Mouse (Mus musculus): Measurements from ENCODE around the gene Ewsr1. TPM values are rescaled to one million over a fixed set of nuclear protein-coding genes. Genes with fewer than 3 reads are reported as not detected.
"Not testable (repeated sequence)": the region's sequence is repeated elsewhere in the genome, so short reads cannot be mapped to it uniquely, and the experiment has no call there.

Gene Ewsr1
- total RNA-seq, 2 experiments from 2014 or later, result 540 to 724 TPM

DNA sequence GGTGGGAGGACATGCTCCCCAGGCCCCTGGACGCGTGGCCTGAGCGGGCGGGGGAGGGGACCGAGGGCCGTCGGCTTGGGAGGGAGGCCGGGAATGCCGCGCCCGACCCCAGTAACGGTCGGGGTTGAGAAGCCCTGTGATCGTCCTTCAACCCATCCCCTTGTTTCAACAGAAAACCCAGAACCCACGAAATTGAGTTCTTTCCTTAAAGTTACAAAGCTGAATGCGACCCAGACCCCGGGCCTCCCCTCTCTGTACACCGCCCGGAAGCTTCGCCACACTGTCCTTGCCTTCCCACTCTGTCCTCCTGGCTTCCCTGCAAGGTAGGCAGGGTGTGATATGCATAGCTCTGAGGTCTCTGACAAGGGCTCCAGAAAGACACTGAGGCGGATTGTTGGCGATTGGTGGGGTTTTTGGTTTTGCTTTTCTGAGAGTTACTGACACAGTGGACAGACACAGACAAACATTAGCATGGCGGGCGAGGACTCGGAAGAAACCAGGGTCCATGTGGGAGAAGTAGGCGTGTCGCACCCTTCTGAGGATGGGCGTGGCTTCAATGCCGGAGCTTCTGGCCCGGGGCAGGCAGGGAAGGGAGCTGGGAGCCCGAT lies 614 bp upstream of the Ewsr1 start:
- peak; percentile 64 for ATAC-seq (replicated peaks; ENCODE audit: low FRiP score, low TSS enrichment, poor library complexity, severe bottlenecking)

DNA sequence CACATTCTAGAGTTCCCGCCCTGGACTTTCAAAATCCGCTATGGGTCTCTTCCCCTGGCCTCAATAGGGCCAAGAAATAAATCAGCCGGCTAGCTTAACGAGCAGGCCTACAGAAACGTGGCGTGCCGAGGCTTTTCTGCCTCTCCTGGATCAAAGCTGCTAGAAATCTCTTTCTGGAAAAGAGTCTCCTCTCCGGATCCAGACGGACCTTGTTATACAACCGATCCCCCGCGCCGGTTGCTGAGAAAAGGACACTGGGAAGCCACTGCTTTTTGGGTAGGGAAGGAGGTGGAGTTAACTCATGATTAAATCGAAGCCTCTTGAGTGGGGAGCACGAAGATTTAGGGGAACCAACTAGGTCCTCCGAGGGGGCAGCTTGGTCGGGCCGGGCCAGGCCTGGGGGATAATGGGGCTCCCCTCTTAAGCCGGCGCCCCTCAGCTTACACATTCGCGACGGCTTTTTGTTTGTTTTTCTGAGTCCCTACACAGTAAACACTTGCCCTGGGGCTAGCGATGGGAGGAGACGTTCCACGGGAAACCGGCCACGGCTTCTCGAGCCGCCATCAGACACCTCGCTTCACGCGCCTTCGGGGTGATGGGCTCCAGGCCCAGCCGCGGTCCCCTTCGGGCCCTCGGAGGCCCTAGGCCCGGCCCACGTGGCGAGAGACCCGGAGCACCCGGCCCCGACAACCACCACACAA lies 881 bp downstream of the Ewsr1 start:
- 0 out of 2 replicates have a peak, but pooled peaks have one; percentile 20 for ATAC-seq (replicated peaks; ENCODE audit: low FRiP score, low TSS enrichment, poor library complexity, severe bottlenecking)

DNA sequence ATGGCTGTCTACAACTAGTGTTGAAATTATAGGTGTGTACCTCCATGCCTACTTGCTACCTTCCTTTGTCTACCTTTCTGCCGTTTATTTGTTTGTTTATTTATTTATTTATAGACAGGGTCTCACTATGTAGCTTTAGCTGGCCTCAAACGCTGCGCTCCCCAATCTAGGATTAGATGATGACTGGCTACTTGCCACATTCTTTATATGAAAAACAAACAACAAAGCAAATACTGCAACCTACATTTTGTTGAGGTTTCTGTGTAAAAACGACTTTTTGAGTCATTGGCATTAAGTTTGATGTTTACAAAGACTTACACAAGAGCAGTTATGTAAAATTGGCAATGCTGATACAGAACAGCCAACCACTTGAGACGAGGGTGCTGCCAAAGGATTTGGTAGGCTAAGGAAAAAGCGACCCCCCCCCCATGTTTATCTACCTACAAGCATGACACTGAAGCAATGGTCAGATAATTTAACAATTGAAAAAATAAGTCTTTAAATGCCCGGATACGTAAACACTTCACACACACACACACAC lies 2.5 kb downstream of the Ewsr1 start:
- ATAC-seq (replicated peaks; ENCODE audit: low FRiP score, low TSS enrichment, poor library complexity, severe bottlenecking), result no peak

DNA sequence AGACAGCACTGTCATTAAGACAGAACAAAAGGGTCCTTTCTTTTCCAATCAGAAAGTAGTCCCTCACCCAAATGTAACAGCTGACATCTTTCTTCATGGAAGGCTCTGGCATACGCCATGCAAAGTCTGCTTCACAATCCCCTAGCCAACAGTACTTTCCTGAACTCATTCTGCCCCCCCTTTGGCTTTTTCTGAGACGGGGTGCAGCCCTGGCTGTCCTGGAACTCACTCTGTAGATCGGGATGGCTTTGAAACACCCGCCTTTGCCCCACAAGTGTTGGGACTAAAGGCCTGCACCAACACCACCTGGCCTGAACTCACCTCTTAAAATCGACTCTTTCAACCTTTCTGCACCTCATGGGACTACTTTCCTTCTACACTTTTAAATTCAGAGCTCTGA lies 3.2 kb downstream of the Ewsr1 start:
- no peak for ATAC-seq (replicated peaks; ENCODE audit: low FRiP score, low TSS enrichment, poor library complexity, severe bottlenecking)

DNA sequence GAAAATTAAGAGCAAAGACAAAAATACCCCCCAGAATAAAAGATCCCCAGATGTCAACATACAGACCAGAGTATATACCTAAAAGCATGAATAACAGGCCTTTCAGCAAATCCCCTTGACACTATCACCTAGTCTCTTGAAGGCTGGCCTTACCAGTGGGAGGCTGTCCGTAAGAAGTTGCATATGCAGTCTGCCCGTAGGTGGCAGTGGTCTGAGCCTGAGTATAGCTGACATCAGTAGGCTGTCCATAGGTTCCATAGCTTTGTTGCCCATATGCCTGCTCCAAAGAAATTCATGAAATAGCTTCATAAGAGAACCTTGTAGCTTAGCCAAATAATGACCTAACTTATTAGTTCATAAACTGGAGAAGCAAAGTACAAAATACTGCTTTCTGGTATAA lies 7.4 kb downstream of the Ewsr1 start:
- peak; percentile 64 for ATAC-seq (replicated peaks; ENCODE audit: low FRiP score, low TSS enrichment, poor library complexity, severe bottlenecking)

DNA sequence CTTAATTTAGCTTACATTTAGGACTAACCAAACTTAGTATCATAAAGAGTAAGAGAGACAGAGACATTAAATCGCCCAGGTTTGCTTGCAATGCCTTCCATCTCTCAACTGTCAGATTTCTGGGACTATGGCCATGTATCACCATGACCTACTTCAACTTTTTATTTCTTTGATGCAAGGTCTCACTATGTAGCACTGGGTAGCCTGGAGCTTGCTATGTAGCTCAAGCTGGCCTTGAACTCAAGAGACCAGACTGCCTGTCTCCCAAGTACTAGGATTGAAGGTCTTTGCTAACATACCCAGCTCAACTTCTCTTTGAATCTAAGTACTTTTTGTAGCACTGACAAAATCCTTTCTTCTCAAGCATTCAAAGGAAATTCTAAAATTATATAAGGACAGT lies 9.9 kb downstream of the Ewsr1 start:
- no peak for ATAC-seq (replicated peaks; ENCODE audit: low FRiP score, low TSS enrichment, poor library complexity, severe bottlenecking)

DNA sequence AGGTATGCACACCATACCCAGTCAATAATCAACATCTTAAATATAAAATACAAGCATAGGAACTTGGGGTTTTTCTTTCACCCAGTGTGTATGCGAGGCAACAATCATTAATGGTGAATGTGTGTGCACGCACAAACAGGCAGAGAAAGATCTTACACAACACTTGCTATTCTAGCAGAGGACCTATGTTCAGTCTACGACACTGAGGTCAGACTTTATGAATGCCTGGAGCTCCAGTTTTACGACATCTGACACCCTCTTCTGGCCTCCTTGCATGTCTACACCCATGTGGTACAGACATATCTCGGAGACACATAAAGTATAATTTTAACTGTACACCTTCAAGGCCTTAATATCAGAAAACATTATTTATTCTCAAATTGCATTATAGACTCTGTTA lies 22.2 kb downstream of the Ewsr1 start:
- ATAC-seq (replicated peaks; ENCODE audit: low FRiP score, low TSS enrichment, poor library complexity, severe bottlenecking), result not testable (repeated sequence)

DNA sequence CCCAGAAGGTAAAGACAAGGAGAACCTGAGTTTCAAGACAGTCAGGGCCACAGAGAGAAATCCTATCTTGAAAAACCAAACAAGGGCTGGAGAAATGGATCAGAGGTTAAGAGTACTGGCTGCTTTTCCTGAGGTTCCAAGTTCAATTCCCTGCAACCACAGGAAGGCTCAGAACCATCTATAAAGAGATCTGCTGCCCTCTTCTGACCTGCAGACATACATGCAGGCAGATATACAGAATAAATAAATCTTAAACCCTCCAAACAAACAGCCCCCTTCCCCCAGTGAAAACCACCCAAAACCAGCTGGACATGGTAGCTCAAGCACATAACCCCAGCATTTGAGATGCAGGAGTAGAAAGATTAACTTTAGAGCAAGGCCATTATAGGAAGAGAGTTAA lies 23.3 kb downstream of the Ewsr1 start:
- ATAC-seq (replicated peaks; ENCODE audit: low FRiP score, low TSS enrichment, poor library complexity, severe bottlenecking), result no peak

DNA sequence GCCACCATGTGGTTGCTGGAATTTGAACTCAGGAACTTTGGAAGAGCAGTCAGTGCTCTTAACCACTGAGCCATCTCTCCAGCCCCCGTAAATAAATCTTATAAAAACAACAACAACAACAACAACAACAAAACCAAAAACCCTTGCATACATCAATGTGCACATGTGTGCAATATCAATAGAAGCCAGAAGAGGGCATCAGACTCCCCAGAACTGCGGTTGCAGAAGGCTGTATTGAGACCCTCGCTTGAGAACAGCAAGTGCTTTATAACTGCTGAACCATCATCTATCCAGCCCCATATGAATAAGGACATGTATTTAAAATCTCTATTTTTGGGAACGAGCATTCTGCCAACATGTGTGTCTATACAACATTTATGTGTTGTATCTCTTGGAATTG lies 24.2 kb downstream of the Ewsr1 start:
- peak; percentile 52; the same call in 1 of the 2 replicates for ATAC-seq (replicated peaks; ENCODE audit: low FRiP score, low TSS enrichment, poor library complexity, severe bottlenecking)

DNA sequence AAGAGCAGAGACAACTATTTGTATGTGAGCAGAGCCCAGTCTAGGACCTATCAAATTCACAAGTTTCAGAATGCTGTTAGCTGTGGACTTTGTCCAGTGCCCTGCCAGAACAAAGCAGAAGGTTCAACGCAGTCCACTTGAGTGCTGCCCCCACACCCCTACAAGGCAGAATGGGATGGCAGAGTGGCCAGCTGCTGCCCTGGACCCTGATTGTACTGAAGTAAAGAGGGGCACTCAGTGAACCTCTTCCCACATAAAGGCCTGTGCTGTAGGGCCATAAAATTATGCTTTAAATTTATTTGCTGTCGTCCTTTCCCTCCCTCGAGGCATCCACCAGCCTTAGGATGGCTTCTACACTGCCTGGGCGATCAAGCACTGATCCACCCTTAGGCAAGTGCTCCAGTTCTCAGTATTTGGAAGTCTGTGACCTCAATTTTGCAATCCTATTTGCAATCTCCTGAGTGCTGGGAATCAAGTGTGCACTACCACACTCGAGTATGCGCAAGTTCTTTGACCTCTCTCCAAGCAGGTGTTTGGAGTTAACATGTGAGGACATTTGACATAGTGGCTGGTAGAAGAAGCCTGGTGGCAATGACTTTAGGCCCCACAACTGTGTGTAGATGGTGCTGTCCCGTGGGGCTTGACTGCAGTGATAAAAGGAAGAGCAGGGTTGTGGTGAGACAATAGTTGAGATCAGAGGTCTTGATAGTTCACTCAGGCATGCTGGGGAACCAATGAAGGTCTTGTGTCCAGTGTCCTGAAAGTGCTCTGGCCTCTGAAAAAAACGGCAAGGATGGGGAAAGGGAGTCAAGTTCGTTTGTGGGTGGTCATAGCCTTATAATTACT lies 30.7 kb downstream of the Ewsr1 start:
- no peak for ATAC-seq (replicated peaks; ENCODE audit: low FRiP score, low TSS enrichment, poor library complexity, severe bottlenecking)

DNA sequence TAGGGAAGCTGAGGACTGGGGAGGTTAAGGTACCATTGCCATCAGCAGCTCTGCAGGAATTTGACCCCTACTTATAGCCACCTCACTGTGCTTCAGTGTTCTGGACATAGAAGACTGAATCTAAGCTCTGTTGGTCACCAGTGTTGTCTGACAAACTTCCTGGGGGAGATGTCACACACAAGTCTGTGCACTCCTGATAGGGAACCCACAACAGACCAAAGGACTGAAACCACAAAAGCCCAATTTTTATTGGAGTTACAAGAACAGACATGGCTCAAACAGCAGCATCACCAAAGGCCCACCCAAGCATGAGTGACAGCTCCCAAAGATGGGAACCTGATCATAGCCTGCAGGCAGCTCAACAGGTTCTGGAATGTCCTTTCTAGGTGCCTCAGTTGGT lies 32.0 kb downstream of the Ewsr1 start:
- ATAC-seq (replicated peaks; ENCODE audit: low FRiP score, low TSS enrichment, poor library complexity, severe bottlenecking), result no peak

DNA sequence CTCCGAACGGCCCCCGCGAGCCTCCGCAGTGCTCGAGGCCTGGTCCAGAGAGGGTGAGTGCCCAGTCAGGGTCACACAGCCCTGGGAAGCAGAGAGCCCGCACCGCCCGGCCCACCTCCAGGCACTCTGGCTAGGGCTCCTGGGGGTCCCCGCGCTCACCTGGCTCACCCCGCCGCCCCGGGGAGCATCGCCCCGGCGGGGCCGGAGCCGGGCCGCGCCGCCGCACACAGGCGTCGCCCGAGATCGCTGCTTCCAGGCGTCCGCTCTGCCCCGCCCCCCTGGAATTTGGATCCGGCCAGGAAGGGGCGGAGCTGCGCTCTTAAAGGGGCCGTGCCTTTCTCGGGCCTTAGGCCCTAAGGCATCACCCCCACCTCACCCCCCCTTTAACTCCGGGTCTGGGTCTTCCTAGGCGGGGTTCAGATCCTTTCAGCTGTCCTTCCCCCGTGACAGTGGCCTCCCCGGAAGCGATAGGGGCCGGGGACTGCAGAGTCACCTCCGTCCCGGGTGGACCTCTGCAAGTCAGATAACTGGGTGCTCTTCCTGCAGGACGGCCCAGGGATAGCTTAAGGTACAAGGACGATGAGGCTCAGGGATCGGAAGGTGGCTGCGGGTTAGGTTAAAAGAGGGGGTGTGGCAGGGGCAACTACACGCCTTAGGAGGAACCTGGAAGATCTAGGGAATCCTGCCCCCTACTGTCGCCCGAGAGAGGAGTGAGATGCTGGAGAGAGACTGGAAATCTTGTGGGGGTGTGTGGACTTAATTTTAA lies 33.8 kb downstream of the Ewsr1 start, which contains the start of gene Gas2l1:
Gene Gas2l1, minus strand, starts transcription at position 272 of the 766 bp plus-strand sequence.
- ATAC-seq (replicated peaks; ENCODE audit: low FRiP score, low TSS enrichment, poor library complexity, severe bottlenecking), result peak; percentile 53

DNA sequence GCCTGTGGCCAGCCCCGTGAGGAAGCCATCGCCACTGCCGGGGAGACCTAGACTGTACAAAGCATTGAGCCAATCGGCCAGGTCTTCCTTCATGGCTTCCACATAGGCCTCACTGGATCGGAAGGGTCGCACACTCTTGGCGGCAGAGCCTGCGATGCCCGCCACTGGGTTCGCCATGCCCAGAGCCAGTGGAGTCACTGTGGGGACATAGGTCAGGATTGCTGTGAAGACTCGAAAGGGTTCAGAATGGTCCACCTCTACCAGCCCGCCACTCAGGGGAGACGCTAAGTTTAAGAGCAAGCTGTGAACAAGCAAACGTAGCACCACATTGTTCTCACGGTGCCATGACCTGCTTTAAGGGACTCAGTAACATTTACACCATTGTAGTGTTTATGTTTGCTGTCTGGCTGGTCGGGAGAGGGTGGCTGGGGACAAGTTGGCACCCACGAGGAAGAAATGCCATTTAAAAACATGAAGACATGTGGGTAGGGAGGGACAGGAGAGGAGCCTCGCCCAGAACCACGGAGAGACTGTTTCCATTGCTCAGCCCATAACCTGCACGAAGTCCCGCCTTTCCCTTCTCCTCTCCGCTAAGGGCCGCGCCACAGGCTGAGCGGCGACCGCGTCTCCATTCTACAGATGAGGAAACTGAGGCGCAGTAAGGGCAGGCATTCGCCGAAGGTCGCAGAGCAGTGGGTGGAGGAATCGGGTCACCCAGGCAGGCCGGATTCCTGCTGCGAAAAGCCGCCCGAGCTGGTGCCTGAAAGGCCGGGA lies 34.6 kb downstream of the Ewsr1 start:
- ATAC-seq (replicated peaks; ENCODE audit: low FRiP score, low TSS enrichment, poor library complexity, severe bottlenecking), result no peak

DNA sequence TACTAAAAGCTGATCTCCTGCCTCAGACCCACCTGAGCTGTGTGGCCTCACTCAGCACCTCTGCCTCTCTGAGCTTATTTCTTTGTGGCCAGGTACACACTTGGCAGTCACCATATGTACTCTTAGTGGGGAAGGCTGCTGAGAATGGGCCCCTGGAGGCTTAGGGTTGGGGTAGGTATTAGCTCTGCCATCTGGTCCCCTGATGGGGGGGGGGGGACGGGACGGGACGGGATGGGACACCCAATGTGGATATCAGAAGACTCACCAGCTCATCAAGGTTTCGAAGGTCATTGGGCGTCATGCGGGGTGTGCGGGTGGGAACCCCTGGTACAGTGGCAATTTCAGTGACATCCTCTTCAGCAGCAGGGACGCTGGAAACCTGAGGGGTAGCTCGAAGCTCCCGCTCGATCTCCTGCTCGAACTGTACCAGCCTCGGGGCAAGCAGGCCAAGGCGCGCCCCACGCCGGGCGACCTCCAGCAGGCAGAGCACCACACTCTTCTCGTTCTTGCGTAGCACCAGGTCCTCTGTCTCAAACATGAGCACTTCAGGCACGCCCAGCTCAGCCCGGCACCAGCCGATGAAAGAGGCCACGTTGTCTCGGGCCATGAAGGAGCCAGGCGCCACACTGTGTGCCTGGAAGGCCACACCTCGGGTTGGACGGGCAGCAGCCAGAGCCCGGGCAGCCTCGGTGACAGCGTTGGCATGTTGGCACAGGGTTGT lies 35.3 kb downstream of the Ewsr1 start:
- ATAC-seq (replicated peaks; ENCODE audit: low FRiP score, low TSS enrichment, poor library complexity, severe bottlenecking), result no peak

DNA sequence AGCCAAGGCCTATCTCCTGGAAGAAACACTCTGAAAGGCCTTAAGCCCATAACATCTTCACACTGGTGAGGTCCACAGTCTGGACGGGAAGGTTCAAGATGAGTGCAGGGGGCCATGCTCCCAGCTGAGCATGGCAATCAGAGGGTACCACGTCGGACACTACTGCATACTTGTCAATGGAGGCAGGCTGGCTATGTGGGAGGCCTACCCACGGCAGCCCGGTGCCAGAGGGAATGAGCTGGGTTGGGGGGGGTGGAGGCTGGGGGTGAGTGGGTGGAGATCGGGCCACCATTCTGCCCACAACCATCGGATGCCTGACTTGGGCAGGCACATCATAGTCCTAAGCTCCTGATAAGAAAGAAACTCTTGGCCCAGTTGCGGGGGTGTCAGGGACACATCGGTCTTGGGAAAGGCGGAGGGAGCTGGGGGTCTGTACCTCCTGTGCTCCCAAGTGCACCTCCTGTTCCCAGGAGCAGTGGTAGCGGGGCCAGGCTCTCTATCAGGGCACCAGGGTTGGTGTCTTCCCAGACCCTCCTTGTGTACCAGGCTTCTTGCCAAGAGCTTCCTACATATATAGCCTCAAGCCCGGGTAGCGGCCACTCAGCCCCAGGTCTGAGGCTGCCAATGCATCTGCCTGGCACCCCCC lies 36.1 kb downstream of the Ewsr1 start:
- no peak for ATAC-seq (replicated peaks; ENCODE audit: low FRiP score, low TSS enrichment, poor library complexity, severe bottlenecking)

DNA sequence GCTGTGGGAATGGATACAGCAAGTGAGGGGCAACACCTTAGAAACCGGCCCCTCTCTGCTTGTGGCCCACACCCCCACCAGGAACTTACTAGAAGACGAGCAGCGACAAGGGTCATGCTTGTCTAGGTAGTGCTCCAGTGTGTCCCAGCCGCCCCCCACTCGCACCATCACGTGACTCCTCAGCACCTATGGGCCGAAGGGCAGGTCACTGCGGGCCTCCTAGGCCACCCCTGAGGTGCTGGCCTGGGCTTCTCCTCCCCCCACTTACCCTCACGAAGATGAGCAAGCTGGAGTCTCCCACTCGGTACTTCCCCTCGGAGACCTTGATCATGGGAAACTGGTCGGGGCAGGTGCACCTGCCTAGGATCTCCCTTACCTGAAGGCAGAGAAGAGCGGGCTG lies 36.7 kb downstream of the Ewsr1 start:
- no peak for ATAC-seq (replicated peaks; ENCODE audit: low FRiP score, low TSS enrichment, poor library complexity, severe bottlenecking)

DNA sequence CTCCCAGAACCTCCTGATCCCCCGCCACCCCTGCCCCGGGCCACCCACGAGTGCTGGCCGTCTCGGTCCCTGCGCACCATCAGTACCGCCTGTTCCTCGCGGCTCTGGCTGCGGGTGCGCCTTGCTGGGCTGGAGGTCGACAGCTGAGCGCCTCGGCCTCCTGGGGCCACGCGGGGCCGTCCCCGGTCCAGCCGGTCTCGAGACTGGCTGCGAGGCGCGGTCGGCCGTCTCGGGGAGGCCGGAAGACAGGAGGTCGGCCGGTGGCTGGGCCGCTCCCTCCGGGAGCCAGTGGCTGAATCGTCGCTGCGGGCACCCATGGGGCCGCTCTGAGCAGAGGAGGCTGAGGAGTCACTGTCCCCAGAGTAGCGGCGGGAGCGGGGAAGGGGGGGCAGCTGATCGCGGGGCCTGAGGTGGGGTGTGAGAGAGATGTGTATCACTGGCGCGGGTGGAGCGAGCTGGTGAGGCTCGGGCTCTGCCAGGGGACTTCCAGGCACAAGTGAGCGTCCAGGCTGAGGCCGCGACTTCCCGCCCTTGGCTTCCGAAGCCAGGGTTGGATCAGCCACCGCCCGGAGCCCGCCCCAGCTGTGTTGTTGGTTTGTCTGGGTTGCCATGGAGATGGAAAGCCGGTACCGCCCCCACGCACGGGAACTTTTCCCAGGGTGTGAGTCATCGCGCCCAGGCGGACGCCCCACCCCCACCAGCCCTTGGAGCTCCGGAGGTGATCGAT lies 37.5 kb downstream of the Ewsr1 start:
- 0 out of 2 replicates have a peak, but pooled peaks have one; percentile 19 for ATAC-seq (replicated peaks; ENCODE audit: low FRiP score, low TSS enrichment, poor library complexity, severe bottlenecking)

Data from megakaryocyte-erythroid progenitor cell, adult 5-6 weeks (primary cell).